Mouse (Mus musculus): ENCODE measurements around the gene Dok5. TPM values are rescaled to one million over a fixed set of nuclear protein-coding genes. Genes with fewer than 3 reads are reported as not detected.

Gene Dok5
- polyA plus RNA-seq, 1 experiment from 2014 or later = 0.21 TPM

- Histone ChIP-seq H3K4me3 (ENCODE audit: low read depth, low read length) (no peak overlapping the region), H3K27me3 (ENCODE audit: insufficient read depth, low read length) (no peaks in the 10 kb centered on the region), H3K27ac (ENCODE audit: low read depth) (no peak overlapping the region), H3K9me3 (ENCODE audit: low read length) (no peaks in the 10 kb centered on the region), H3K36me3 (replicated peaks; ENCODE audit: insufficient read depth, low read length) (no peaks in the 10 kb centered on the region), H3K4me1 (ENCODE audit: insufficient read depth) (no peaks in the 10 kb centered on the region), H3K9ac (replicated peaks) (no peak overlapping the region), H3K4me2 (ENCODE audit: low read depth, low read length) (no peak overlapping the region)
- no peak for ATAC-seq
- WGBS (ENCODE audit: insufficient replicate concordance) = 82% methylated on average over 10 of the region's 10 CpGs
- DNase-seq = no peak
- TF ChIP-seq EP300 (IDR thresholded peaks at IDR 0.05; ENCODE audit: low read depth) (no peak), CTCF (IDR thresholded peaks at IDR 0.05; ENCODE audit: low read depth) (no peak)
Measured at GRCm38 (mm10) chr2:170863201-170863600, 131.6 kb downstream of the Dok5 start.

- Histone ChIP-seq H3K4me2 (ENCODE audit: low read depth, low read length) (no peak overlapping the region), H3K9ac (replicated peaks) (no peak overlapping the region), H3K4me1 (ENCODE audit: insufficient read depth) (no peaks in the 10 kb centered on the region), H3K4me3 (ENCODE audit: low read depth, low read length) (no peak overlapping the region), H3K27ac (ENCODE audit: low read depth) (no peak overlapping the region), H3K27me3 (ENCODE audit: insufficient read depth, low read length) (no peaks in the 10 kb centered on the region), H3K9me3 (ENCODE audit: low read length) (no peaks in the 10 kb centered on the region), H3K36me3 (replicated peaks; ENCODE audit: insufficient read depth, low read length) (no peaks in the 10 kb centered on the region)
- ATAC-seq (no peak), DNase-seq (no peak)
- WGBS (ENCODE audit: insufficient replicate concordance) = 75% methylated on average over 5 of the region's 5 CpGs
- TF ChIP-seq CTCF (IDR thresholded peaks at IDR 0.05; ENCODE audit: low read depth) (peak; percentile 40), EP300 (IDR thresholded peaks at IDR 0.05; ENCODE audit: low read depth) (no peak)
Measured at GRCm38 (mm10) chr2:170864043-170864442, 132.4 kb downstream of the Dok5 start.

GRCm38 (mm10) chr2:170864820-170865219, 133.2 kb downstream of the Dok5 start:
- TF ChIP-seq CTCF (IDR thresholded peaks at IDR 0.05; ENCODE audit: low read depth) (no peak), EP300 (IDR thresholded peaks at IDR 0.05; ENCODE audit: low read depth) (no peak)
- Histone ChIP-seq H3K4me3 (ENCODE audit: low read depth, low read length) (no peak overlapping the region), H3K4me1 (ENCODE audit: insufficient read depth) (no peaks in the 10 kb centered on the region), H3K9me3 (ENCODE audit: low read length) (no peaks in the 10 kb centered on the region), H3K36me3 (replicated peaks; ENCODE audit: insufficient read depth, low read length) (no peaks in the 10 kb centered on the region), H3K27ac (ENCODE audit: low read depth) (no peak overlapping the region), H3K27me3 (ENCODE audit: insufficient read depth, low read length) (no peaks in the 10 kb centered on the region), H3K4me2 (ENCODE audit: low read depth, low read length) (no peak overlapping the region), H3K9ac (replicated peaks) (no peak overlapping the region)
- ATAC-seq (no peak), DNase-seq (no peak)
- 77% methylated on average over 6 of the region's 6 CpGs for WGBS (ENCODE audit: insufficient replicate concordance)

GRCm38 (mm10) chr2:170870566-170870965, 139.0 kb downstream of the Dok5 start:
- no peaks in the 10 kb centered on the region for H3K27me3 ChIP-seq (ENCODE audit: insufficient read depth, low read length)
- ATAC-seq (no peak), DNase-seq (no peak)
- 70% methylated on average over 15 of the region's 15 CpGs for WGBS (ENCODE audit: insufficient replicate concordance)
- TF ChIP-seq CTCF (IDR thresholded peaks at IDR 0.05; ENCODE audit: low read depth) = no peak
- no peak for TF ChIP-seq EP300 (IDR thresholded peaks at IDR 0.05; ENCODE audit: low read depth)
- no peak overlapping the region for H3K9ac ChIP-seq (replicated peaks)
- no peaks in the 10 kb centered on the region for H3K36me3 ChIP-seq (replicated peaks; ENCODE audit: insufficient read depth, low read length)
- no peaks in the 10 kb centered on the region for H3K9me3 ChIP-seq (ENCODE audit: low read length)
- no peaks in the 10 kb centered on the region for H3K4me1 ChIP-seq (ENCODE audit: insufficient read depth)
- no peak overlapping the region for H3K4me3 ChIP-seq (ENCODE audit: low read depth, low read length)
- H3K4me2 ChIP-seq (ENCODE audit: low read depth, low read length) = no peak overlapping the region
- no peak overlapping the region for H3K27ac ChIP-seq (ENCODE audit: low read depth)

GRCm38 (mm10) chr2:170871469-170871868, 139.9 kb downstream of the Dok5 start:
- no peak for TF ChIP-seq CTCF (IDR thresholded peaks at IDR 0.05; ENCODE audit: low read depth)
- TF ChIP-seq EP300 (IDR thresholded peaks at IDR 0.05; ENCODE audit: low read depth) = no peak

GRCm38 (mm10) chr2:170873382-170873781, 141.8 kb downstream of the Dok5 start:
- H3K9ac ChIP-seq (replicated peaks) = no peak overlapping the region
- no peak overlapping the region for H3K4me2 ChIP-seq (ENCODE audit: low read depth, low read length)
- H3K4me1 ChIP-seq (ENCODE audit: insufficient read depth) = no peaks in the 10 kb centered on the region
- no peak overlapping the region for H3K4me3 ChIP-seq (ENCODE audit: low read depth, low read length)
- TF ChIP-seq EP300 (IDR thresholded peaks at IDR 0.05; ENCODE audit: low read depth) = no peak
- peak; percentile 92 for TF ChIP-seq CTCF (IDR thresholded peaks at IDR 0.05; ENCODE audit: low read depth)
- DNase-seq (peak; percentile 80), ATAC-seq (no peak)
- H3K27ac ChIP-seq (ENCODE audit: low read depth) = no peak overlapping the region
- no peaks in the 10 kb centered on the region for H3K36me3 ChIP-seq (replicated peaks; ENCODE audit: insufficient read depth, low read length)
- no peaks in the 10 kb centered on the region for H3K27me3 ChIP-seq (ENCODE audit: insufficient read depth, low read length)
- H3K9me3 ChIP-seq (ENCODE audit: low read length) = no peaks in the 10 kb centered on the region
- WGBS (ENCODE audit: insufficient replicate concordance) = 20% methylated on average over 8 of the region's 8 CpGs

More at GRCm38 (mm10) chr2:170871469-170871868, 139.9 kb downstream of the Dok5 start:
- H3K9ac ChIP-seq (replicated peaks) = no peak overlapping the region
- 73% methylated on average over 3 of the region's 3 CpGs for WGBS (ENCODE audit: insufficient replicate concordance)
- DNase-seq (no peak), ATAC-seq (no peak)
- no peaks in the 10 kb centered on the region for H3K4me1 ChIP-seq (ENCODE audit: insufficient read depth)
- H3K4me3 ChIP-seq (ENCODE audit: low read depth, low read length) = no peak overlapping the region
- H3K27ac ChIP-seq (ENCODE audit: low read depth) = no peak overlapping the region
- no peaks in the 10 kb centered on the region for H3K36me3 ChIP-seq (replicated peaks; ENCODE audit: insufficient read depth, low read length)
- no peaks in the 10 kb centered on the region for H3K9me3 ChIP-seq (ENCODE audit: low read length)
- no peaks in the 10 kb centered on the region for H3K27me3 ChIP-seq (ENCODE audit: insufficient read depth, low read length)
- H3K4me2 ChIP-seq (ENCODE audit: low read depth, low read length) = no peak overlapping the region

- Histone ChIP-seq H3K9ac (replicated peaks) (no peak overlapping the region), H3K36me3 (replicated peaks; ENCODE audit: insufficient read depth, low read length) (no peaks in the 10 kb centered on the region), H3K4me1 (ENCODE audit: insufficient read depth) (no peaks in the 10 kb centered on the region), H3K9me3 (ENCODE audit: low read length) (no peaks in the 10 kb centered on the region), H3K27ac (ENCODE audit: low read depth) (no peak overlapping the region), H3K4me3 (ENCODE audit: low read depth, low read length) (no peak overlapping the region), H3K27me3 (ENCODE audit: insufficient read depth, low read length) (no peaks in the 10 kb centered on the region), H3K4me2 (ENCODE audit: low read depth, low read length) (no peak overlapping the region)
- WGBS (ENCODE audit: insufficient replicate concordance) = 3% methylated on average over 4 of the region's 4 CpGs
- no peak; the same call in 1 of the 2 replicates for ATAC-seq
- DNase-seq = peak; percentile 76
- TF ChIP-seq EP300 (IDR thresholded peaks at IDR 0.05; ENCODE audit: low read depth) (no peak), CTCF (IDR thresholded peaks at IDR 0.05; ENCODE audit: low read depth) (peak; percentile 81)
Measured at GRCm38 (mm10) chr2:170877515-170877914, 145.9 kb downstream of the Dok5 start.
